Mouse (Mus musculus) ES-Bruce4 (cell line): ENCODE measurements at regions not wholly inside any gene's neighbourhood (a gene's known extent, or its start where the extent isn't known, plus 50 kb on each side); places are given as distances from the start of the nearest gene placed in this dataset.

Experiments used
- CTCF ChIP-seq: IDR thresholded peaks from one replicate; pipeline ENCODE4 v1.8.1; 2011; ENCODE audit warnings: low read depth, low read length
- POLR2A ChIP-seq: IDR thresholded peaks from one replicate; pipeline ENCODE4 v1.8.1; 2011; ENCODE audit warnings: low read length; ENCODE audit not compliant: insufficient read depth

- TF ChIP-seq POLR2A = no peak
- no peak for TF ChIP-seq CTCF
Measured at GRCm38 (mm10) chr19:59669793-59670192, 211.6 kb downstream of the Emx2 start.
